Mouse (Mus musculus) thymus, adult 2 months (tissue): ENCODE measurements around the gene Upp2.

Experiments used
- CTCF ChIP-seq: fragments of 200-500 bp; IDR thresholded peaks from 2 replicates; pipeline ENCODE4 v1.5.1; 2012; ENCODE audit warnings: mild to moderate bottlenecking, control low read depth, low read length, moderate library complexity, borderline replicate concordance; ENCODE audit not compliant: control insufficient read depth, poor library complexity, insufficient read depth; ENCODE audit errors: extremely low read depth
- POLR2A ChIP-seq: fragments of 200-500 bp; IDR thresholded peaks from 2 replicates; pipeline ENCODE4 v1.6.1; 2012; ENCODE audit warnings: mild to moderate bottlenecking, low read length, control low read depth, moderate library complexity; ENCODE audit not compliant: control insufficient read depth, poor library complexity, insufficient read depth; ENCODE audit errors: extremely low read depth

GRCm38 (mm10) chr2:58534379-58534778 is 32.7 kb upstream of the Upp2 start:
- TF ChIP-seq POLR2A (no peak), CTCF (no peak)
